9 mouse cellular contexts compared by ENCODE assay signal in genomic region chr2:93063347-93063746, GRCm38 (mm10). TPM values are rescaled to one million over a fixed set of nuclear protein-coding genes. Genes with fewer than 3 reads are reported as not detected.
A peak's percentile ranks its signal among the peaks of the same experiment; 100 is the strongest.
DNase-seq lines count a peak whose midpoint lies in the region; ATAC-seq and TF ChIP-seq lines count a peak whose summit lies in the region.
"Had no signal": no experiment of that assay in that cellular context is flagged by ENCODE, and none has a peak within 500 bp of the region (broad histone marks: within the 10 kb centered on the region; RNA-seq: fewer than 3 reads in every experiment).

No protein-coding gene starts in this region.

- H3K36me3 ChIP-seq in kidney, adult 2 months (ENCODE audit: control insufficient read depth, insufficient read depth, low read length), result no peaks in the 10 kb centered on the region
- H3K36me3 ChIP-seq in E14TG2a.4 (ENCODE audit: insufficient read depth, low read length), result no peaks in the 10 kb centered on the region
- H3K36me3 ChIP-seq in forebrain, embryonic 16.5 days (ENCODE audit: control insufficient read depth, insufficient read depth), result no peaks in the 10 kb centered on the region
- H3K36me3 ChIP-seq: embryonic facial prominence, embryonic 13.5 days had no signal

- H3K27ac ChIP-seq in kidney, adult 2 months (ENCODE audit: insufficient read depth, low read depth, low read length), result no peak overlapping the region
- no peak overlapping the region for H3K27ac ChIP-seq in forebrain, embryonic 16.5 days (ENCODE audit: low read length)
- H3K27ac ChIP-seq: embryonic facial prominence, embryonic 13.5 days had no signal

- H3K4me2 ChIP-seq in forebrain, embryonic 16.5 days (ENCODE audit: low read length), result no peak overlapping the region
- H3K4me2 ChIP-seq: embryonic facial prominence, embryonic 13.5 days had no signal

- TF ChIP-seq POLR2A in kidney, adult 2 months (IDR thresholded peaks at IDR 0.05; ENCODE audit: low read depth, low read length), result no peak

- no peaks in the 10 kb centered on the region for H3K9me3 ChIP-seq in E14TG2a.4 (ENCODE audit: low read length)
- no peaks in the 10 kb centered on the region for H3K9me3 ChIP-seq in forebrain, embryonic 16.5 days (ENCODE audit: control insufficient read depth, low read length)
- H3K9me3 ChIP-seq: embryonic facial prominence, embryonic 13.5 days had no signal

- WGBS in kidney, adult 2 months, result 8% methylated on average over 2 of the region's 2 CpGs
- 5% methylated on average over 2 of the region's 2 CpGs for WGBS in forebrain, embryonic 16.5 days

- peak; percentile 58 for DNase-seq in kidney, adult 2 months
- no peak for DNase-seq in kidney, adult 11 months
- DNase-seq in c-Kit-positive CD71-negative TER-119-negative erythroid progenitor cells, embryonic 14.5 days (ENCODE audit: low read depth), result peak; percentile 29
- DNase-seq in left cerebral cortex, postnatal 14 days (ENCODE audit: low spot score in 2 of 2), result peak; percentile 63 to 74
- DNase-seq in naive thymus-derived CD4-positive, alpha-beta T cell, adult 2 months (ENCODE audit: low read depth), result peak; percentile 69
- no peak for DNase-seq in Muller cell, postnatal 12 days (ENCODE audit: inconsistent ontology term)

- intact Hi-C loops in left cerebral cortex, postnatal 14 days (cut with DNase I), result loop anchor here (2.0 to 5.0 kb wide), 2 partner anchors 159 to 181 kb away; no protein-coding TSS in a partner anchor

- peak; percentile 64 for TF ChIP-seq CTCF in kidney, adult 2 months (conservative IDR thresholded peaks at IDR 0.05; ENCODE audit: insufficient read depth, insufficient read length, low read depth, low read length)
- peak; percentile 33 for TF ChIP-seq CTCF in E14TG2a.4 (conservative IDR thresholded peaks at IDR 0.05; ENCODE audit: low read length)

- peak; percentile 36; the same call in 1 of the 2 replicates for ATAC-seq in forebrain, embryonic 16.5 days

- H3K9ac ChIP-seq in forebrain, embryonic 16.5 days (replicated peaks; ENCODE audit: low read depth, low read length), result no peak overlapping the region
- H3K9ac ChIP-seq: embryonic facial prominence, embryonic 13.5 days had no signal

- no peak overlapping the region for H3K4me3 ChIP-seq in kidney, adult 2 months (ENCODE audit: insufficient read depth, low read depth, low read length)
- no peak overlapping the region for H3K4me3 ChIP-seq in E14TG2a.4 (replicated peaks; ENCODE audit: low read length)
- no peak overlapping the region for H3K4me3 ChIP-seq in forebrain, embryonic 16.5 days (replicated peaks; ENCODE audit: low read length)
- H3K4me3 ChIP-seq: embryonic facial prominence, embryonic 13.5 days had no signal

- no peaks in the 10 kb centered on the region for H3K27me3 ChIP-seq in kidney, adult 2 months (replicated peaks; ENCODE audit: control insufficient read depth, insufficient read depth, low read length)
- 0 out of 2 replicates have a peak, but pooled peaks cover 3% of the 10 kb centered on the region for H3K27me3 ChIP-seq in E14TG2a.4 (ENCODE audit: insufficient read depth, low read length)
- no peaks in the 10 kb centered on the region for H3K27me3 ChIP-seq in forebrain, embryonic 16.5 days (replicated peaks; ENCODE audit: control insufficient read depth, insufficient read depth, low read length)

- H3K4me1 ChIP-seq in kidney, adult 2 months (ENCODE audit: control insufficient read depth, insufficient read depth, low read length), result no peaks in the 10 kb centered on the region
- H3K4me1 ChIP-seq in E14TG2a.4 (replicated peaks; ENCODE audit: low read depth, low read length), result no peaks in the 10 kb centered on the region; the same call in 1 of the 2 replicates
- H3K4me1 ChIP-seq in forebrain, embryonic 16.5 days (replicated peaks; ENCODE audit: control insufficient read depth, insufficient read depth, low read length), result no peaks in the 10 kb centered on the region
- H3K4me1 ChIP-seq: embryonic facial prominence, embryonic 13.5 days had no signal

RNA-seq across cellular contexts. Expression of gene Prdm11, which starts 17.4 kb away (rescaled TPM):
- polyA plus RNA-seq in kidney, adult 2 months (2012; rRNA removed), result 3.6 and 4.4 TPM in 2 replicates
- polyA plus RNA-seq in forebrain, embryonic 16.5 days (2015; fragmentation: Nextera tagmentation; extraction: Ambion mirVana), result 1.7 and 2.4 TPM in 2 replicates
- 10 to 100 TPM; 26.7 to 29.3 TPM for total RNA-seq in left cerebral cortex, postnatal 14 days (2021)

Comparison
In these comparisons a context has a peak if more than half of its experiments do, and no peak if none do; other contexts are left out.
1. DNase-seq: peak in kidney, adult 2 months (single experiment), c-Kit-positive CD71-negative TER-119-negative erythroid progenitor cells, embryonic 14.5 days (single experiment), left cerebral cortex, postnatal 14 days (2 of 2) and naive thymus-derived CD4-positive, alpha-beta T cell, adult 2 months (single experiment); none in kidney, adult 11 months (single experiment) and Muller cell, postnatal 12 days (single experiment).